Mouse (Mus musculus): ENCODE results near the gene March6. TPM values are rescaled to one million over a fixed set of nuclear protein-coding genes. Genes with fewer than 3 reads are reported as not detected.

March6 gene
- polyA plus RNA-seq, 1 experiment, result 70.2 TPM

DNA sequence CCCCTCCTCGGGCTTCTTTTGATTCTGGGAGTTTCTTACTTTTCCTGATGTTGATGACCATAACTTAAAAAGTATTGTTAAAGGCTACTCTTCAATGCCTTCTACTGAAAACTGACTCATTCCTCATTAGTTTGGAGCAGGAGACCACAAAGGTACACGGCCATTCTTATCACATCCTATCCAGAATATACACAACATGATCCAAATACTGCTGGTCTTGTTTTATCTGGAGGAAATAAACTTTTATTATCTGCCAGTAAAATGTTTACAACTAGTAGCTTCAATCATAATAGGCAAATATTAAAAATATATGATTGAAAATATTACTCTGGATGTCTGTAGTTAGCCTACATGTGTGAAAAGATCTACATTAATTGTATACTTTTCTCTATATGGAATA, 12.5 kb downstream of the March6 start:
- H3K27me3 ChIP-seq (ENCODE audit: control insufficient read depth, insufficient read depth, low read length), result no peaks in the 10 kb centered on the region
- no peak for DNase-seq
- H3K4me3 ChIP-seq (replicated peaks; ENCODE audit: insufficient read depth, low read depth, low read length), result no peak overlapping the region
- TF ChIP-seq POLR2A (IDR thresholded peaks at IDR 0.05; ENCODE audit: borderline replicate concordance, insufficient read depth, low read length) (no peak), CTCF (IDR thresholded peaks at IDR 0.05; ENCODE audit: borderline replicate concordance, insufficient read depth, low read depth, low read length) (no peak)
- WGBS, result 94% methylated on average over 2 of the region's 2 CpGs
- no peaks in the 10 kb centered on the region; the same call in 1 of the 2 replicates for H3K4me1 ChIP-seq (ENCODE audit: control insufficient read depth, insufficient read depth, low read length)
- no peak overlapping the region for H3K27ac ChIP-seq (ENCODE audit: insufficient read depth, low read length)

DNA sequence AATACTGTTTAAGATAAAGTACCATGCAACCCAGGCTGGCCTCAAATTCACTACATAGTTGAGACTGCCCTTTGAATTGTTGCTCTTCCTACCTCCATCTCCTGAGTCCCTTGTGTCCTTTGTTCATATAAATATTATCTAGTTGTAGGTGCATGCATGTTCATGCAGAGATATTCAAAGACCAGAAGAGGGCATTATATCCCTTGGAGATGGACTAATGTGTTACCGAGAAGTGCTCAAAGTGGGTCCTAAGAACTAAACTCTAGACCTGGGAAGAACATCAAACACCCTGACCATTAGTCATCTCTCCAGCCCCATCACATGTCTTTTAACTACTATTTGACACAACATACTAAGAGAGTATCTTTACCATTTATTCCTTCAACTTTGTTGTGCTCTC, 13.7 kb downstream of the March6 start:
- 87% methylated on average over 1 of the region's 1 CpGs for WGBS
- no peaks in the 10 kb centered on the region for H3K27me3 ChIP-seq (ENCODE audit: control insufficient read depth, insufficient read depth, low read length)
- DNase-seq, result no peak
- no peaks in the 10 kb centered on the region; the same call in 1 of the 2 replicates for H3K4me1 ChIP-seq (ENCODE audit: control insufficient read depth, insufficient read depth, low read length)
- TF ChIP-seq POLR2A (IDR thresholded peaks at IDR 0.05; ENCODE audit: borderline replicate concordance, insufficient read depth, low read length) (no peak), CTCF (IDR thresholded peaks at IDR 0.05; ENCODE audit: borderline replicate concordance, insufficient read depth, low read depth, low read length) (no peak)
- H3K27ac ChIP-seq (ENCODE audit: insufficient read depth, low read length), result no peak overlapping the region
- no peak overlapping the region for H3K4me3 ChIP-seq (replicated peaks; ENCODE audit: insufficient read depth, low read depth, low read length)

DNA sequence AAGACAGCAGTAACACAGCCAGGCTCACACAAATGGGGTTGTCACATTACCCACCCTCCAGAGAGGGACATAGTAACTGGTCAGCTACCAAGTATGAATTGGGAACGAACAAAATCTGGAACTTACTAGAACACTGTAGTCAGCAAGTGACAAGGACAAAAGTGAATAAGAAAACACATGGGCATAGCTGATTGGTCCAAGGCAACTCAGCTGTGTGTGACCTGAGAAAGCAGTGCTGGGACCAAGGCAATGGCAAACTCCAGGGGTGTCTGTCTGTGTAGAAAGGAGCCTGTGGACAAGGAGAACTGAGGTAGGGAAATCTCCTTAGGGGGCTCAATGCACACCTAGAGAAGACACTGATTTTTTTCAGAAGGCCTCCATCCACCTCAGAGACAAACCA, 19.1 kb downstream of the March6 start:
- WGBS, result 62% methylated on average over 1 of the region's 1 CpGs

DNA sequence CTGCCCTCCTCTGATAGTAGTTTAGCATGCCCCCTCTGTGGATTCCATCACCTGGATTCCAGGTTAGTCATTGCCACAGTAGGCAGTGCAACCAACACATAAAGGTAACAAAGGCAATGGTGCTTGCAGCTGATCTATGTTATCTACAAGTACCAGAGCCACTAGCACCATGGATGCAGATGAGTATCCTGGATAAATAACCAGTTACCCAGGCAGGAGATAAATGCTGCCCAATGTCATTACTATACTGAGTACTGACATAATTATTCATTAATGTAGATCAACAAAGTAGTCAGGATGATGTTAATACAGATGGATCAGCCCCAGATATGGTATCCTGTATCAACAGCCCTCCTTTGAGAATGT, 19.5 kb downstream of the March6 start:
- no peaks in the 10 kb centered on the region for H3K27me3 ChIP-seq (ENCODE audit: control insufficient read depth, insufficient read depth, low read length)
- no peak overlapping the region for H3K27ac ChIP-seq (ENCODE audit: insufficient read depth, low read length)
- no peak for TF ChIP-seq CTCF (IDR thresholded peaks at IDR 0.05; ENCODE audit: borderline replicate concordance, insufficient read depth, low read depth, low read length)
- no peak for TF ChIP-seq POLR2A (IDR thresholded peaks at IDR 0.05; ENCODE audit: borderline replicate concordance, insufficient read depth, low read length)
- H3K4me1 ChIP-seq (ENCODE audit: control insufficient read depth, insufficient read depth, low read length), result peaks cover 9% of the 10 kb centered on the region
- DNase-seq, result no peak
- no peak overlapping the region for H3K4me3 ChIP-seq (replicated peaks; ENCODE audit: insufficient read depth, low read depth, low read length)

More for the DNA sequence above, 19.1 kb downstream of the March6 start:
- no peak overlapping the region for H3K4me3 ChIP-seq (replicated peaks; ENCODE audit: insufficient read depth, low read depth, low read length)
- no peaks in the 10 kb centered on the region for H3K27me3 ChIP-seq (ENCODE audit: control insufficient read depth, insufficient read depth, low read length)
- DNase-seq, result no peak
- no peak overlapping the region for H3K27ac ChIP-seq (ENCODE audit: insufficient read depth, low read length)
- no peak for TF ChIP-seq POLR2A (IDR thresholded peaks at IDR 0.05; ENCODE audit: borderline replicate concordance, insufficient read depth, low read length)
- no peak for TF ChIP-seq CTCF (IDR thresholded peaks at IDR 0.05; ENCODE audit: borderline replicate concordance, insufficient read depth, low read depth, low read length)
- H3K4me1 ChIP-seq (ENCODE audit: control insufficient read depth, insufficient read depth, low read length), result peaks cover 9% of the 10 kb centered on the region

DNA sequence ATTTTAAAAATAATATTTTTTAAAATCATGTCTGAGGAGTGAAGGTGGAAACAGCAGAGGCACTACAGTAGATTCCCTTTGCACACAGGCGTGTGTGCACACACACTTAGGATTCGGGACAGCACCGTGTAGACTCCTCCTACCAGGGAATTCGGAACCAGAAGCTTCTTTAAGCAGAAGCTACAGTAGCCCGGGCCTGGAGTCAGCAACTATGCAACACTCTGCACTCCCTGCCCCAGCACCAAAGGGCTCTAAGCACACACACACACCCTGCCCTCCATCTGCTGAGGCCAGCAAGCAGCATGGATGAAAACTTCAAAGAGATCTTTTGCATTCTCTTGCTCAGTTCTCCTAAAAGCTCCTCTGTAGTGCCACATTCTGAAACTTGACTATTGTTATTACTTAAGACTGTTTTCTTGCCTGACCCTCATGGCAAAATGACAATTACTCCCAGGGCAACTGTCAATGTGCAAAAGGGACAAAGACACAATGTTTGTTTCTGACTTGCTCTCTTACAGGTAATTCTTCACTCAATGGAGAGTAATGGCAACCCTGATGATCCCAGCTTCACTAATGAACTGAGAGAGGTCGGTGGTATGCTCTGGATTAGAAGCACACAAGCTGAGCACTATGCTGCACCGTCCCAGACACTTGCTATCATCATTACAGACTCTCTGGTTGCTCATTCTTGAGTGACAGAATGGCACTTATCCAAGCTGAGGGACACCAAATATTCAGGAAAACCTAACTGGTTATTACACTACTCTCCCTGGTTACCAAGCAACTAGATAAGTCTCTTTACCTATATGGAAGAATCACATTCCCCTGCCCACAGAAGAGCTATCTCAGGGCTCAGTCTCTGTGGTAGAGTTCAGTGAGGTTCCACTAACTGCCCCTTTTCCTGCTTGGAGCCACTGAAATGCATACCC, 20.1 kb downstream of the March6 start:
- Histone ChIP-seq H3K4me1 (ENCODE audit: control insufficient read depth, insufficient read depth, low read length) (peaks cover 9% of the 10 kb centered on the region), H3K27me3 (ENCODE audit: control insufficient read depth, insufficient read depth, low read length) (no peaks in the 10 kb centered on the region), H3K27ac (ENCODE audit: insufficient read depth, low read length) (no peak overlapping the region), H3K4me3 (replicated peaks; ENCODE audit: insufficient read depth, low read depth, low read length) (no peak overlapping the region)
- WGBS, result 32% methylated on average over 7 of the region's 7 CpGs
- no peak for TF ChIP-seq CTCF (IDR thresholded peaks at IDR 0.05; ENCODE audit: borderline replicate concordance, insufficient read depth, low read depth, low read length)
- no peak for DNase-seq

DNA sequence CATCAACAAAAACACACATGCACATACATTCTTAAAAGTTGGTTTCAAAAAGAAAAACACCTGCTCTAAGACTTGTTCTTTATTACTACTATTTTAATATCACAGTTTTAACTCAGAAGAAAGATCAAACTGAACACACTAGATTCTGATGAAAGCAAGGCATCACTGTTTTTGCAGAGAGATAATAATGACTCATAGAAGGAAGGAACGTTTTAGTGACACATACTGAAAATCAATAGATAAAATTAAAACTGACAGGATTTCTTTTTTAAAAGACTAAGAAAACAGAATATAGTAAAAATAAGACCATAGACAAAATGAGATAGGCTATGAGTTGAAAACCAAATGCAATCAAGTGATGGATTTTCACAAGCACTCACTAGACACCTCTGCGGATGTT, 25.8 kb downstream of the March6 start:
- DNase-seq, result no peak
- Histone ChIP-seq H3K27ac (ENCODE audit: insufficient read depth, low read length) (no peak overlapping the region), H3K27me3 (ENCODE audit: control insufficient read depth, insufficient read depth, low read length) (no peaks in the 10 kb centered on the region), H3K4me3 (replicated peaks; ENCODE audit: insufficient read depth, low read depth, low read length) (no peak overlapping the region), H3K4me1 (ENCODE audit: control insufficient read depth, insufficient read depth, low read length) (no peaks in the 10 kb centered on the region)
- TF ChIP-seq POLR2A (IDR thresholded peaks at IDR 0.05; ENCODE audit: borderline replicate concordance, insufficient read depth, low read length) (no peak), CTCF (IDR thresholded peaks at IDR 0.05; ENCODE audit: borderline replicate concordance, insufficient read depth, low read depth, low read length) (no peak)
- WGBS, result 82% methylated on average over 2 of the region's 2 CpGs

DNA sequence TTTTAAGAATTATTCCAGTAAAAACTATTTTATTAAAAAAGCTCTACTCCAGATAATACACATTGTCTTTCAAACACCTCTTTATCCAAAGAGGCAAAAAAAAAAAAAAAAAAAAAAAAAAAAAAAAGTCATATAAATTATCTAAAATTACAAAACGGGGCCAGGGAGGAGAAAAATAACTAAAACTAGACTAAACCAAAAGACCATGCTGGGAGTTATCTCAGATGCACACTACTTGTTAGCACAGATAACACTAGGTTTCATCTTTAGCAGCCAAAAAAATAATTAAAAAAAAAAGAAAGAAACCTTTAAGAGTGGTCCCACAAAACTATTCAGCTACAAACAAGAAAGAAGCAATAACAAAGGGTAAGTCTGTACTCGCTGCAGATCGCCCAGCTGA, 27.4 kb downstream of the March6 start:
- H3K4me3 ChIP-seq (replicated peaks; ENCODE audit: insufficient read depth, low read depth, low read length), result no peak overlapping the region
- H3K27me3 ChIP-seq (ENCODE audit: control insufficient read depth, insufficient read depth, low read length), result no peaks in the 10 kb centered on the region
- TF ChIP-seq CTCF (IDR thresholded peaks at IDR 0.05; ENCODE audit: borderline replicate concordance, insufficient read depth, low read depth, low read length) (no peak), POLR2A (IDR thresholded peaks at IDR 0.05; ENCODE audit: borderline replicate concordance, insufficient read depth, low read length) (no peak)
- no peak overlapping the region for H3K27ac ChIP-seq (ENCODE audit: insufficient read depth, low read length)
- H3K4me1 ChIP-seq (ENCODE audit: control insufficient read depth, insufficient read depth, low read length), result no peaks in the 10 kb centered on the region
- no peak for DNase-seq
- WGBS, result 88% methylated on average over 3 of the region's 3 CpGs

DNA sequence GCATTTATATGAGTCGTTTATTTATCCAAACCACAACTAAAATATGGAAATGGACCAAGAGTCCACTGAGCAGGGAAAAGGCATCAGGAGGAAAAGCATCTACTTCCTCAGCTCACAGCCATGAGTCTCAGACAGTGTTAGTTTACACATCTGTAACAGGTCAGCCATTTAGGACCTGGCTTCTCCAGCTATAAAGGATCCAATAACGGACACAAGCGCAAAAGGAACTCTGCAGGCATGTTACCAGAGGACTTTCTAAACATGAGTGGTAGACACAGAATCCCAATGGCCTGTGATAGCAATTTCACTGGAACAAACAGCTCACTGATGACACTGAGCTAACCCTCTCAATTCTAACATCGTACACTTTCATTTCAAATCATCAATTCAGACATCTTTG, 27.9 kb downstream of the March6 start:
- no peak for TF ChIP-seq CTCF (IDR thresholded peaks at IDR 0.05; ENCODE audit: borderline replicate concordance, insufficient read depth, low read depth, low read length)
- no peak for TF ChIP-seq POLR2A (IDR thresholded peaks at IDR 0.05; ENCODE audit: borderline replicate concordance, insufficient read depth, low read length)
- Histone ChIP-seq H3K4me1 (ENCODE audit: control insufficient read depth, insufficient read depth, low read length) (no peaks in the 10 kb centered on the region), H3K27me3 (ENCODE audit: control insufficient read depth, insufficient read depth, low read length) (no peaks in the 10 kb centered on the region), H3K4me3 (replicated peaks; ENCODE audit: insufficient read depth, low read depth, low read length) (no peak overlapping the region), H3K27ac (ENCODE audit: insufficient read depth, low read length) (no peak overlapping the region)
- 79% methylated on average over 4 of the region's 4 CpGs for WGBS
- no peak for DNase-seq

Data from cerebellum, adult 2 months (tissue).